Mouse (Mus musculus): ENCODE results near the gene Tmem135. TPM values are rescaled to one million over a fixed set of nuclear protein-coding genes. Genes with fewer than 3 reads are reported as not detected.

Tmem135 gene
- polyA plus RNA-seq, 1 experiment from 2014 or later, result 29.4 TPM

- WGBS, result 67% methylated on average over 1 of the region's 1 CpGs
- ATAC-seq, result no peak
- no peak overlapping the region for H3K27ac ChIP-seq (ENCODE audit: low read depth, low read length)
- H3K4me2 ChIP-seq (ENCODE audit: low read length), result no peak overlapping the region; the same call in 1 of the 2 replicates
- no peak overlapping the region for H3K9ac ChIP-seq (ENCODE audit: low read depth, low read length)
- no peak overlapping the region for H3K4me3 ChIP-seq (ENCODE audit: low read length)
- no peaks in the 10 kb centered on the region; the same call in 1 of the 2 replicates for H3K36me3 ChIP-seq (ENCODE audit: control insufficient read depth, insufficient read depth, low read length)
- H3K27me3 ChIP-seq (replicated peaks; ENCODE audit: control insufficient read depth, insufficient read depth, low read length), result no peaks in the 10 kb centered on the region
- H3K4me1 ChIP-seq (ENCODE audit: control insufficient read depth, insufficient read depth, low read depth, low read length), result peaks cover 8% of the 10 kb centered on the region
- no peaks in the 10 kb centered on the region for H3K9me3 ChIP-seq (ENCODE audit: control insufficient read depth, low read length)
Observed at GRCm38 (mm10) chr7:89406011-89406410, 2.0 kb upstream of the Tmem135 start.

- H3K27ac ChIP-seq (ENCODE audit: low read depth, low read length), result peak overlapping the region; percentile 70
Observed at GRCm38 (mm10) chr7:89404734-89405440, 865 bp upstream of the Tmem135 start.

GRCm38 (mm10) chr7:89403053-89403972, 709 bp downstream of the Tmem135 start:
- Histone ChIP-seq H3K36me3 (ENCODE audit: control insufficient read depth, insufficient read depth, low read length) (no peaks in the 10 kb centered on the region; the same call in 1 of the 2 replicates), H3K4me3 (ENCODE audit: low read length) (peak overlapping the region; percentile 74), H3K4me2 (ENCODE audit: low read length) (peak overlapping the region; percentile 97), H3K4me1 (ENCODE audit: control insufficient read depth, insufficient read depth, low read depth, low read length) (peaks cover 8% of the 10 kb centered on the region), H3K27me3 (replicated peaks; ENCODE audit: control insufficient read depth, insufficient read depth, low read length) (no peaks in the 10 kb centered on the region), H3K9me3 (ENCODE audit: control insufficient read depth, low read length) (no peaks in the 10 kb centered on the region), H3K27ac (ENCODE audit: low read depth, low read length) (peak overlapping the region; percentile 80), H3K9ac (ENCODE audit: low read depth, low read length) (peak overlapping the region; percentile 78)
- ATAC-seq, result peak; percentile 76
- WGBS, result 5% methylated on average over 50 of the region's 52 CpGs

More at GRCm38 (mm10) chr7:89404734-89405440, 865 bp upstream of the Tmem135 start:
- peaks cover 8% of the 10 kb centered on the region for H3K4me1 ChIP-seq (ENCODE audit: control insufficient read depth, insufficient read depth, low read depth, low read length)
- peak overlapping the region; percentile 97 for H3K4me2 ChIP-seq (ENCODE audit: low read length)
- no peak for ATAC-seq
- peak overlapping the region; percentile 74 for H3K4me3 ChIP-seq (ENCODE audit: low read length)
- no peaks in the 10 kb centered on the region; the same call in 1 of the 2 replicates for H3K36me3 ChIP-seq (ENCODE audit: control insufficient read depth, insufficient read depth, low read length)
- WGBS, result 0% methylated on average over 35 of the region's 35 CpGs
- no peaks in the 10 kb centered on the region for H3K27me3 ChIP-seq (replicated peaks; ENCODE audit: control insufficient read depth, insufficient read depth, low read length)
- peak overlapping the region; percentile 78 for H3K9ac ChIP-seq (ENCODE audit: low read depth, low read length)
- no peaks in the 10 kb centered on the region for H3K9me3 ChIP-seq (ENCODE audit: control insufficient read depth, low read length)

GRCm38 (mm10) chr7:89401936-89402335, 2.1 kb downstream of the Tmem135 start:
- Histone ChIP-seq H3K4me1 (ENCODE audit: control insufficient read depth, insufficient read depth, low read depth, low read length) (peaks cover 8% of the 10 kb centered on the region), H3K4me2 (ENCODE audit: low read length) (no peak overlapping the region), H3K9me3 (ENCODE audit: control insufficient read depth, low read length) (no peaks in the 10 kb centered on the region), H3K36me3 (ENCODE audit: control insufficient read depth, insufficient read depth, low read length) (no peaks in the 10 kb centered on the region), H3K27me3 (replicated peaks; ENCODE audit: control insufficient read depth, insufficient read depth, low read length) (no peaks in the 10 kb centered on the region), H3K9ac (ENCODE audit: low read depth, low read length) (no peak overlapping the region), H3K27ac (ENCODE audit: low read depth, low read length) (no peak overlapping the region), H3K4me3 (ENCODE audit: low read length) (no peak overlapping the region)
- 75% methylated on average over 3 of the region's 3 CpGs for WGBS
- no peak for ATAC-seq

- Histone ChIP-seq H3K27me3 (replicated peaks; ENCODE audit: control insufficient read depth, insufficient read depth, low read length) (no peaks in the 10 kb centered on the region), H3K9me3 (ENCODE audit: control insufficient read depth, low read length) (no peaks in the 10 kb centered on the region), H3K27ac (ENCODE audit: low read depth, low read length) (no peak overlapping the region), H3K4me1 (ENCODE audit: control insufficient read depth, insufficient read depth, low read depth, low read length) (peaks cover 8% of the 10 kb centered on the region), H3K4me2 (ENCODE audit: low read length) (no peak overlapping the region), H3K9ac (ENCODE audit: low read depth, low read length) (no peak overlapping the region), H3K36me3 (ENCODE audit: control insufficient read depth, insufficient read depth, low read length) (no peaks in the 10 kb centered on the region), H3K4me3 (ENCODE audit: low read length) (no peak overlapping the region)
- no peak for ATAC-seq
- WGBS, result 51% methylated on average over 11 of the region's 11 CpGs
Observed at GRCm38 (mm10) chr7:89401136-89401858, 2.7 kb downstream of the Tmem135 start.

GRCm38 (mm10) chr7:89400721-89401120, 3.3 kb downstream of the Tmem135 start:
- no peaks in the 10 kb centered on the region for H3K36me3 ChIP-seq (ENCODE audit: control insufficient read depth, insufficient read depth, low read length)
- no peaks in the 10 kb centered on the region for H3K27me3 ChIP-seq (replicated peaks; ENCODE audit: control insufficient read depth, insufficient read depth, low read length)
- WGBS, result 54% methylated on average over 2 of the region's 2 CpGs
- H3K9ac ChIP-seq (ENCODE audit: low read depth, low read length), result no peak overlapping the region
- peaks cover 8% of the 10 kb centered on the region for H3K4me1 ChIP-seq (ENCODE audit: control insufficient read depth, insufficient read depth, low read depth, low read length)
- no peak overlapping the region for H3K27ac ChIP-seq (ENCODE audit: low read depth, low read length)
- no peaks in the 10 kb centered on the region for H3K9me3 ChIP-seq (ENCODE audit: control insufficient read depth, low read length)
- no peak for ATAC-seq
- no peak overlapping the region for H3K4me2 ChIP-seq (ENCODE audit: low read length)
- no peak overlapping the region for H3K4me3 ChIP-seq (ENCODE audit: low read length)

- no peak overlapping the region for H3K4me2 ChIP-seq (ENCODE audit: low read length)
- H3K27me3 ChIP-seq (replicated peaks; ENCODE audit: control insufficient read depth, insufficient read depth, low read length), result no peaks in the 10 kb centered on the region
- WGBS, result 85% methylated on average over 3 of the region's 3 CpGs
- no peaks in the 10 kb centered on the region for H3K36me3 ChIP-seq (ENCODE audit: control insufficient read depth, insufficient read depth, low read length)
- ATAC-seq, result no peak
- H3K9me3 ChIP-seq (ENCODE audit: control insufficient read depth, low read length), result no peaks in the 10 kb centered on the region
- no peak overlapping the region for H3K9ac ChIP-seq (ENCODE audit: low read depth, low read length)
- 0 out of 2 replicates have a peak, but pooled peaks cover under 1% of the 10 kb centered on the region for H3K4me1 ChIP-seq (ENCODE audit: control insufficient read depth, insufficient read depth, low read depth, low read length)
- no peak overlapping the region for H3K27ac ChIP-seq (ENCODE audit: low read depth, low read length)
- no peak overlapping the region for H3K4me3 ChIP-seq (ENCODE audit: low read length)
Observed at GRCm38 (mm10) chr7:89397837-89398534, 6.0 kb downstream of the Tmem135 start.

- H3K36me3 ChIP-seq (ENCODE audit: control insufficient read depth, insufficient read depth, low read length), result no peaks in the 10 kb centered on the region
- no peaks in the 10 kb centered on the region for H3K9me3 ChIP-seq (ENCODE audit: control insufficient read depth, low read length)
- no peak overlapping the region for H3K9ac ChIP-seq (ENCODE audit: low read depth, low read length)
- H3K4me3 ChIP-seq (ENCODE audit: low read length), result no peak overlapping the region
- no peak overlapping the region for H3K27ac ChIP-seq (ENCODE audit: low read depth, low read length)
- no peaks in the 10 kb centered on the region for H3K27me3 ChIP-seq (replicated peaks; ENCODE audit: control insufficient read depth, insufficient read depth, low read length)
- H3K4me2 ChIP-seq (ENCODE audit: low read length), result no peak overlapping the region
- 73% methylated on average over 8 of the region's 8 CpGs for WGBS
- ATAC-seq, result no peak
- H3K4me1 ChIP-seq (ENCODE audit: control insufficient read depth, insufficient read depth, low read depth, low read length), result no peaks in the 10 kb centered on the region
Observed at GRCm38 (mm10) chr7:89396386-89396785, 7.6 kb downstream of the Tmem135 start.

Measured in hindbrain, embryonic 16.5 days (tissue).